Mouse (Mus musculus): ENCODE data around the gene Ube2j1. TPM values are rescaled to one million over a fixed set of nuclear protein-coding genes. Genes with fewer than 3 reads are reported as not detected.

The Ube2j1 gene
- polyA plus RNA-seq, 1 experiment, result 4.8 TPM

- TF ChIP-seq TAL1 (IDR thresholded peaks at IDR 0.05; ENCODE audit: low read length) (no peak), GATA1 (IDR thresholded peaks at IDR 0.05; ENCODE audit: low read length) (no peak)
- Histone ChIP-seq H3K27me3 (ENCODE audit: control insufficient read depth) (peaks cover 29% of the 10 kb centered on the region), H3K4me3 (replicated peaks) (peak overlapping the region; percentile 97), H3K4me1 (ENCODE audit: control insufficient read depth) (peaks cover 42% of the 10 kb centered on the region), H3K36me3 (ENCODE audit: control insufficient read depth) (peaks cover 25% of the 10 kb centered on the region), H3K9me3 (ENCODE audit: control insufficient read depth, low read length) (no peaks in the 10 kb centered on the region)
Measured at GRCm38 (mm10) chr4:33032045-33032444, 829 bp downstream of the Ube2j1 start.

- H3K4me3 ChIP-seq (replicated peaks), result no peak overlapping the region
- H3K4me1 ChIP-seq (ENCODE audit: control insufficient read depth), result peaks cover 30% of the 10 kb centered on the region
- H3K36me3 ChIP-seq (ENCODE audit: control insufficient read depth), result peaks cover 32% of the 10 kb centered on the region
- H3K27me3 ChIP-seq (ENCODE audit: control insufficient read depth), result peaks cover 25% of the 10 kb centered on the region
- TF ChIP-seq TAL1 (IDR thresholded peaks at IDR 0.05; ENCODE audit: low read length), result no peak
- H3K9me3 ChIP-seq (ENCODE audit: control insufficient read depth, low read length), result no peaks in the 10 kb centered on the region
Measured at GRCm38 (mm10) chr4:33033515-33033914, 2.3 kb downstream of the Ube2j1 start.

DNA sequence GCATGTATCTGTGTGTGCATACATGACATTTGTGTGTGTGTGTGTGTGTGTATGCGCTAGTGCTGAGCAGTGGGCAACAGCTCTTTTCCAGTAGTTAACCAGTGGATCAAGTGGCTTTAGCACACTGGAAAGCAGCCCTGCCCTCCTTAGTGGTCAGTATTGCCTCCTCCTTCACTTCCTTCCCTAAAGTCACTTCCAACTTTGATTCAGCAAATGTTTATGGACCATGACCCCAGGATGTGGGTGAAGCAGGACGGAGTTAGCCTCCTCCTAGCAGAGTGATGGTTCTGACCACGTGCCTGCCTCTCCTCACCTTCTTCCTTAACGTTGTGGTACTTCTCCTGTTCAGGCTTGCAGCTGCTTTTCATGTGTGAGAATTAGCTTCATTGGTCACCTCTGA, 8.6 kb downstream of the Ube2j1 start:
- no peaks in the 10 kb centered on the region for H3K27me3 ChIP-seq (ENCODE audit: control insufficient read depth)
- no peak for TF ChIP-seq TAL1 (IDR thresholded peaks at IDR 0.05; ENCODE audit: low read length)
- TF ChIP-seq GATA1 (IDR thresholded peaks at IDR 0.05; ENCODE audit: low read length), result no peak
- no peaks in the 10 kb centered on the region; the same call in 1 of the 2 replicates for H3K4me1 ChIP-seq (ENCODE audit: control insufficient read depth)
- no peaks in the 10 kb centered on the region for H3K9me3 ChIP-seq (ENCODE audit: control insufficient read depth, low read length)
- H3K4me3 ChIP-seq (replicated peaks), result no peak overlapping the region
- H3K36me3 ChIP-seq (ENCODE audit: control insufficient read depth), result peaks cover 85% of the 10 kb centered on the region

GRCm38 (mm10) chr4:33049601-33050000, 18.4 kb downstream of the Ube2j1 start:
- no peaks in the 10 kb centered on the region for H3K4me1 ChIP-seq (ENCODE audit: control insufficient read depth)
- no peak for TF ChIP-seq GATA1 (IDR thresholded peaks at IDR 0.05; ENCODE audit: low read length)
- H3K9me3 ChIP-seq (ENCODE audit: control insufficient read depth, low read length), result no peaks in the 10 kb centered on the region
- H3K27me3 ChIP-seq (ENCODE audit: control insufficient read depth), result no peaks in the 10 kb centered on the region
- no peak overlapping the region for H3K4me3 ChIP-seq (replicated peaks)
- H3K36me3 ChIP-seq (ENCODE audit: control insufficient read depth), result peaks cover 82% of the 10 kb centered on the region

DNA sequence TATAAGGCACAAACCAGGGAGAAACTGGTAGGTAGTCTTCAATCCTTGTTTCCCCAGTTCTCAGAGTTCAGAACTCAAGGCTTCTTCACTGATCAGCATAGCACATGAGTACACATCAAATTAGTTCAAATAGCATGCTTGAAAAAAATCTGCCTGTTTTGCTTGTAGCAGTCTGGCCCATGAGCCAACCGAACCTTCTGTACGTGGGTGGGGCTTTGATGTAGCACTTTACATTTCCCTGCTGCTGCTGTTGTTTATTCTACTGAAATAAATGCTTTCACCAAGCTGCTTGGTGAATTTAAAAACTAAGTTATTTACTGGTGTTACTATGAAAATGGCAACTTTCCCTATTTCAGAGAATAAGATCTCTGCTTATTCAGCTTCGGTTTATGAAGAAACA, 20.8 kb downstream of the Ube2j1 start:
- TF ChIP-seq GATA1 (IDR thresholded peaks at IDR 0.05; ENCODE audit: low read length) (no peak), TAL1 (IDR thresholded peaks at IDR 0.05; ENCODE audit: low read length) (no peak)
- Histone ChIP-seq H3K9me3 (ENCODE audit: control insufficient read depth, low read length) (no peaks in the 10 kb centered on the region), H3K27me3 (ENCODE audit: control insufficient read depth) (no peaks in the 10 kb centered on the region), H3K4me1 (ENCODE audit: control insufficient read depth) (no peaks in the 10 kb centered on the region), H3K36me3 (ENCODE audit: control insufficient read depth) (peaks cover 57% of the 10 kb centered on the region), H3K4me3 (replicated peaks) (no peak overlapping the region)

GRCm38 (mm10) chr4:33052650-33053049, 21.4 kb downstream of the Ube2j1 start:
- no peaks in the 10 kb centered on the region for H3K9me3 ChIP-seq (ENCODE audit: control insufficient read depth, low read length)
- TF ChIP-seq TAL1 (IDR thresholded peaks at IDR 0.05; ENCODE audit: low read length) (no peak), GATA1 (IDR thresholded peaks at IDR 0.05; ENCODE audit: low read length) (no peak)
- no peaks in the 10 kb centered on the region for H3K4me1 ChIP-seq (ENCODE audit: control insufficient read depth)
- no peaks in the 10 kb centered on the region for H3K27me3 ChIP-seq (ENCODE audit: control insufficient read depth)
- H3K36me3 ChIP-seq (ENCODE audit: control insufficient read depth), result peaks cover 53% of the 10 kb centered on the region
- no peak overlapping the region for H3K4me3 ChIP-seq (replicated peaks)

GRCm38 (mm10) chr4:33054426-33054825, 23.2 kb downstream of the Ube2j1 start:
- H3K4me1 ChIP-seq (ENCODE audit: control insufficient read depth), result no peaks in the 10 kb centered on the region
- no peak overlapping the region for H3K4me3 ChIP-seq (replicated peaks)
- H3K36me3 ChIP-seq (ENCODE audit: control insufficient read depth), result peaks cover 35% of the 10 kb centered on the region
- no peaks in the 10 kb centered on the region for H3K27me3 ChIP-seq (ENCODE audit: control insufficient read depth)
- no peak for TF ChIP-seq TAL1 (IDR thresholded peaks at IDR 0.05; ENCODE audit: low read length)
- TF ChIP-seq GATA1 (IDR thresholded peaks at IDR 0.05; ENCODE audit: low read length), result no peak
- H3K9me3 ChIP-seq (ENCODE audit: control insufficient read depth, low read length), result no peaks in the 10 kb centered on the region

GRCm38 (mm10) chr4:33056317-33056716, 25.1 kb downstream of the Ube2j1 start:
- H3K9me3 ChIP-seq (ENCODE audit: control insufficient read depth, low read length), result no peaks in the 10 kb centered on the region
- no peaks in the 10 kb centered on the region for H3K4me1 ChIP-seq (ENCODE audit: control insufficient read depth)
- peaks cover 19% of the 10 kb centered on the region for H3K36me3 ChIP-seq (ENCODE audit: control insufficient read depth)
- TF ChIP-seq GATA1 (IDR thresholded peaks at IDR 0.05; ENCODE audit: low read length) (no peak), TAL1 (IDR thresholded peaks at IDR 0.05; ENCODE audit: low read length) (no peak)
- no peak overlapping the region for H3K4me3 ChIP-seq (replicated peaks)
- no peaks in the 10 kb centered on the region for H3K27me3 ChIP-seq (ENCODE audit: control insufficient read depth)

GRCm38 (mm10) chr4:33057890-33058687, 26.9 kb downstream of the Ube2j1 start:
- no peaks in the 10 kb centered on the region for H3K9me3 ChIP-seq (ENCODE audit: control insufficient read depth, low read length)
- TF ChIP-seq GATA1 (IDR thresholded peaks at IDR 0.05; ENCODE audit: low read length) (no peak), TAL1 (IDR thresholded peaks at IDR 0.05; ENCODE audit: low read length) (no peak)
- H3K4me3 ChIP-seq (replicated peaks), result no peak overlapping the region
- H3K27me3 ChIP-seq (ENCODE audit: control insufficient read depth), result no peaks in the 10 kb centered on the region
- H3K36me3 ChIP-seq (ENCODE audit: control insufficient read depth), result peaks cover 2% of the 10 kb centered on the region; the same call in 1 of the 2 replicates
- H3K4me1 ChIP-seq (ENCODE audit: control insufficient read depth), result no peaks in the 10 kb centered on the region

- TF ChIP-seq GATA1 (IDR thresholded peaks at IDR 0.05; ENCODE audit: low read length) (no peak), TAL1 (IDR thresholded peaks at IDR 0.05; ENCODE audit: low read length) (no peak)
- H3K4me3 ChIP-seq (replicated peaks), result no peak overlapping the region
- H3K9me3 ChIP-seq (ENCODE audit: control insufficient read depth, low read length), result no peaks in the 10 kb centered on the region
- H3K27me3 ChIP-seq (ENCODE audit: control insufficient read depth), result no peaks in the 10 kb centered on the region
- no peaks in the 10 kb centered on the region for H3K36me3 ChIP-seq (ENCODE audit: control insufficient read depth)
- H3K4me1 ChIP-seq (ENCODE audit: control insufficient read depth), result no peaks in the 10 kb centered on the region
Measured at GRCm38 (mm10) chr4:33061158-33061557, 29.9 kb downstream of the Ube2j1 start.

All from erythroblast, embryonic 14.5 days (primary cell).